Mouse (Mus musculus) G1E (cell line): ENCODE results near the gene St8sia2. TPM values are rescaled to one million over a fixed set of nuclear protein-coding genes. Genes with fewer than 3 reads are reported as not detected.

Experiments used
- ATAC-seq: 2 replicates; pipeline ENCODE4 v1.8.0; 2016; ENCODE audit warnings: mild to moderate bottlenecking; ENCODE audit not compliant: insufficient number of reproducible peaks, poor library complexity, low FRiP score, severe bottlenecking; ENCODE audit errors: extremely low read depth
- DNase-seq: peaks from one replicate; pipeline ENCODE4 v3.0.0; 2012; ENCODE audit warnings: low spot score
- H3K27me3 ChIP-seq: 2 replicates; pipeline ENCODE4 v1.6.1; 2012; ENCODE audit warnings: mild to moderate bottlenecking, low read length, inconsistent platforms; ENCODE audit not compliant: insufficient read depth
- H3K36me3 ChIP-seq: replicated peaks from 2 replicates; pipeline ENCODE3; 2012; ENCODE audit warnings: mild to moderate bottlenecking, inconsistent platforms
- H3K4me1 ChIP-seq: 2 replicates; pipeline ENCODE4 v1.6.1; 2012; ENCODE audit warnings: low read depth, low read length, inconsistent platforms, mixed read lengths; ENCODE audit not compliant: insufficient read depth
- H3K4me3 ChIP-seq: 2 replicates; pipeline ENCODE4 v1.5.1; 2012; ENCODE audit warnings: low read depth, mild to moderate bottlenecking, inconsistent platforms, low read length, moderate library complexity, mixed read lengths
- H3K9me3 ChIP-seq: replicated peaks from 2 replicates; pipeline ENCODE4 v1.6.1; 2012; ENCODE audit warnings: inconsistent platforms
- CTCF ChIP-seq: IDR thresholded peaks from 2 replicates; pipeline ENCODE4 v1.5.1; 2012; ENCODE audit warnings: low read depth, low read length, inconsistent platforms, mixed read lengths
- GATA1 ChIP-seq: IDR thresholded peaks from 2 replicates; pipeline ENCODE4 v1.6.1; 2012; ENCODE audit warnings: borderline replicate concordance, low read length, inconsistent platforms, mixed read lengths
- GATA2 ChIP-seq: IDR thresholded peaks from 2 replicates; pipeline ENCODE4 v1.6.1; 2012; ENCODE audit warnings: low read depth, low read length, inconsistent platforms, borderline replicate concordance
- POLR2AphosphoS5 ChIP-seq: IDR thresholded peaks from 2 replicates; pipeline ENCODE4 v1.6.1; 2012; ENCODE audit warnings: low read depth, low read length, inconsistent platforms; ENCODE audit not compliant: insufficient replicate concordance
- TAL1 ChIP-seq: conservative IDR thresholded peaks from 2 replicates; pipeline ENCODE4 v1.6.1; 2012; ENCODE audit warnings: low read depth, low read length, inconsistent platforms, mixed read lengths
- polyA plus RNA-seq: library from polyadenylated mRNA; stranded (reverse); fragments of >175 nt; gene quantifications from 2 replicates; pipeline ENCODE4 v1.2.3, GENCODE M21; 2012
- total RNA-seq, 2 experiments: library from RNA; stranded (forward) in 1 of 2; stranded (reverse) in 1 of 2; fragments of 200-1000 nt in 1 of 2; fragments of >200 nt in 1 of 2; fragmentation: Nextera tagmentation in 1 of 2; gene quantifications; 2 replicates each; pipeline ENCODE4 v1.2.3; 2014 to 2017

Gene St8sia2
- total RNA-seq (2014; fragmentation: Nextera tagmentation): not detected in 2 replicates
- under 0.01 and 0.16 TPM in 2 replicates for total RNA-seq (2017)
- not detected in 2 replicates for polyA plus RNA-seq

- Histone ChIP-seq H3K4me1 (no peaks in the 10 kb centered on the region), H3K36me3 (no peaks in the 10 kb centered on the region), H3K4me3 (no peak within 1 kb of the TSS; the same call in 1 of the 2 replicates), H3K27me3 (no peaks in the 10 kb centered on the region), H3K9me3 (peaks cover 73% of the 10 kb centered on the region)
- ATAC-seq: no peak
- no peak for DNase-seq
- no peak for TF ChIP-seq POLR2AphosphoS5
- TF ChIP-seq GATA2: no peak
- no peak for TF ChIP-seq TAL1
- TF ChIP-seq CTCF: no peak
- TF ChIP-seq GATA1: no peak
These were observed at the start of gene St8sia2 for GRCm38 (mm10) chr7:74013601-74014175. St8sia2 (minus strand) TSS chr7:74013690.

GRCm38 (mm10) chr7:74061076-74061475, 47.6 kb upstream of the St8sia2 start:
- Histone ChIP-seq H3K4me1 (no peaks in the 10 kb centered on the region), H3K36me3 (no peaks in the 10 kb centered on the region), H3K27me3 (no peaks in the 10 kb centered on the region), H3K4me3 (no peak overlapping the region), H3K9me3 (peaks cover 34% of the 10 kb centered on the region)
- TF ChIP-seq CTCF: no peak
- no peak for TF ChIP-seq TAL1
- TF ChIP-seq GATA1: no peak
- TF ChIP-seq GATA2: no peak
- TF ChIP-seq POLR2AphosphoS5: no peak
- DNase-seq (no peak), ATAC-seq (no peak)

- Histone ChIP-seq H3K27me3 (no peaks in the 10 kb centered on the region), H3K4me3 (no peak overlapping the region), H3K4me1 (no peaks in the 10 kb centered on the region), H3K9me3 (peaks cover 39% of the 10 kb centered on the region), H3K36me3 (no peaks in the 10 kb centered on the region)
- no peak for ATAC-seq
- DNase-seq: no peak
- TF ChIP-seq TAL1: no peak
- TF ChIP-seq CTCF: no peak
- no peak for TF ChIP-seq GATA1
- TF ChIP-seq POLR2AphosphoS5: no peak
- no peak for TF ChIP-seq GATA2
These were observed 46.9 kb upstream of the St8sia2 start for GRCm38 (mm10) chr7:74060306-74060946.

GRCm38 (mm10) chr7:74059684-74060083, 46.2 kb upstream of the St8sia2 start:
- Histone ChIP-seq H3K27me3 (no peaks in the 10 kb centered on the region), H3K4me3 (no peak overlapping the region), H3K4me1 (no peaks in the 10 kb centered on the region), H3K36me3 (no peaks in the 10 kb centered on the region), H3K9me3 (peaks cover 39% of the 10 kb centered on the region)
- DNase-seq (no peak), ATAC-seq (no peak)
- no peak for TF ChIP-seq GATA2
- no peak for TF ChIP-seq GATA1
- TF ChIP-seq POLR2AphosphoS5: no peak
- no peak for TF ChIP-seq TAL1
- TF ChIP-seq CTCF: no peak

GRCm38 (mm10) chr7:74055753-74056152, 42.3 kb upstream of the St8sia2 start:
- H3K4me3 ChIP-seq: no peak overlapping the region
- no peak for TF ChIP-seq CTCF
- no peak for TF ChIP-seq GATA1
- TF ChIP-seq TAL1: no peak
- TF ChIP-seq GATA2: no peak
- H3K27me3 ChIP-seq: no peaks in the 10 kb centered on the region
- ATAC-seq: no peak
- H3K9me3 ChIP-seq: peaks cover 34% of the 10 kb centered on the region
- H3K36me3 ChIP-seq: no peaks in the 10 kb centered on the region
- DNase-seq: no peak
- H3K4me1 ChIP-seq: no peaks in the 10 kb centered on the region

- no peak for ATAC-seq
- TF ChIP-seq POLR2AphosphoS5 (no peak), GATA2 (no peak), CTCF (no peak), GATA1 (no peak), TAL1 (no peak)
- H3K4me1 ChIP-seq: no peaks in the 10 kb centered on the region
- no peaks in the 10 kb centered on the region for H3K36me3 ChIP-seq
- no peak for DNase-seq
- no peak overlapping the region for H3K4me3 ChIP-seq
- peaks cover 34% of the 10 kb centered on the region for H3K9me3 ChIP-seq
- no peaks in the 10 kb centered on the region for H3K27me3 ChIP-seq
These were observed 34.1 kb upstream of the St8sia2 start for GRCm38 (mm10) chr7:74047591-74047990.
